Mouse (Mus musculus) right cerebral cortex, postnatal 25 days (tissue): ENCODE measurements at regions not wholly inside any gene's neighbourhood (a gene's known extent, or its start where the extent isn't known, plus 50 kb on each side); places are given as distances from the start of the nearest gene placed in this dataset.

Source experiments
- DNase-seq: peaks from one replicate; pipeline ENCODE4 v3.0.0; 2022

DNA sequence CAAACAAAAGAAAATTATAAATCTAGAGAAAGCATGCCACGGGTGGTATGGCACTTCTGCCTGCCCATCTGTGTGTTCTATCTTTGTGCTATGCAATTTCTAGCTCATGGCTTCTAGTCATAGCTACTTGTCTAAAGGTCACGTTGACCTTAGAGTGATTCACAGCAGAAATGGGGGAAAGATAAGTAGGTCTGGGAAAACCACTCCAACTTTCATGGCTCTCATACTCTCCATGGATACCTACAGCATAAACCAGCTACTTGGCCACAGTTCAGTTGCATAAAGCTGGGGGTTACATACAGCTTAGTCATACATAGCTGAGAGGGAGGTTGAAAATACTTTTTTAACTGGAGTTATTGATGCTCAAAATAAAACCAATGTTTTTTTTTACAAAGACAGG lies 100.6 kb upstream of the Trpc6 start:
- peak; percentile 10 for DNase-seq

DNA sequence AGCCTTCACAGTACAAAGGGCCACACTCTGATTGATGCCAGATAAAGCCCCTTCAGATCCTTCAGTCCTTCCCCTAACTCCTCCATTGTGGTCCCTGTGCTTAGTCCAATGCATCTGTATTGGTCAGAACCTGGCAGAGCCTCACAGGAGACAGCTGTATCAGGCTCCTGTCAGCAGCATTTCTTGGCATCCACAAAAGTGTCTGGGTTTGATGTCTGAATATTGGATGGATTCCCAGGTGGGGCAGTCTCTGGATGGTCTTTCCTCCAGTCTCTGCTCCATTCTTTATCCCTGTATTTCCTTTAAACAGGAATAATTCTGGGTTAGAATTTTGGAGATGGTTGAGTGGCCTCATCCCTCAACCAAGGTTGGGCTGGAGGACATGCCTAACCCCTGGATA lies 92.5 kb upstream of the Trpc6 start:
- no peak for DNase-seq

DNA sequence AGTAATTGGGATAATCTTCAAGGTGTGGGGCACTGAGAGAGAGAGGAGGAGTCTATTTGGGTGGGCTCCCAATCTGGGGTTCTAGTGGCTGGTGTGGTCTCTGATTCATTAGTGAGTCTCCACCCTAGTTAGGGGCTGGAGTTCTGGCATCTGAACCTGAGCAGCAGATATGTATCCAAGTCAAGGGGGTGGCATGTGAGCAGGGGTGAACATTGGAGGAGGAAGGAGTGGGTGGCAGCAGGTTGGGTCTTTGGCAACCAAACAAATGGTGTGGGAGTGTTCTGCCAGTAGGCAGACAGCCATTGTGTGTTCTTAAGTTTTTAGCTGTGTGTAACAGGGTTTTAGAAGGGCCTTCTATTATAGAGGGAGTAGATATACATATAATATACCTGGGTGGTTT lies 90.4 kb upstream of the Trpc6 start:
- no peak for DNase-seq

DNA sequence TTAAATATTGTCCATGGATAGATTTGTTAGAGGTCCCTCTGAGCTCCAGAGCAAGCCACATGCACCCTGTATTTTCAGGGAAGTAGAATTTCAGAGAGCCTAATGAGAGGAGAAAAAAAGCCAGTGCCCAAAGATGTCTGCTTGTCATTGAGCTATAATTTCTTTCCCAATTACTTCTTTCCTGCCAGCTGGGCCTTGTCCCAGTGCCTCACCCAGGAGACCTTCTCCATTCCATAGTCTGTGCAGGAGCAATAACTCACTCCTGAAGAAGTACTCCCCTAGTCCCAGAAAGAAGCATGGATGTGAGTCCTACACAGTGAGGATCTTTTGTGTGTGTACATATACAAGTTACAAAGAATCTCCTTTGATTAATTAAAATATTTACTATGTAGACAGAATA lies 89.4 kb upstream of the Trpc6 start:
- no peak for DNase-seq

DNA sequence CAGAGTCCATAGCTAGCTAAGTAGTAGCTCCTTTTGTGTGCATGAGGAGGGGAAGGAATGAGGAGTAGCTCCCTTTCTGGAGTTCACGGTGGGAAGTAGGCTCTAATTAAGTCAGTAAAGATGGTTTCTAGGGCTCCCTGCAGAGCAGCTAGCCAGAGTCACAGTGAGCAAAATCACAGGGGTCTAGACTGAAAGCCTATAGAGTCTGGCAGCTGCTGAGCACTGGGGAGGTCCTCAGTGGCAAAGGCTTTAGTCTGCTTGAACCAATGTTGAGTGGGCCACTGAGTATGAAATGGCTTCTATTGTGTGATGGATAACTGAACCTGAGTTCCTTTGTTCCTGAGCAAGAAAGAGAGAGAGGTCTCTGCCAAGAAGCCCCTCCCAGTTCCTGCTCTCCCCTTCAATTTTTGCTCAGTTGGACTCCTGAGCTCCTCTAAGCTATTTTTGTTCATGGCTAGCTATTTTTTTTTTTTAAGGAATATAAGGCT lies 84.8 kb upstream of the Trpc6 start:
- DNase-seq: no peak

DNA sequence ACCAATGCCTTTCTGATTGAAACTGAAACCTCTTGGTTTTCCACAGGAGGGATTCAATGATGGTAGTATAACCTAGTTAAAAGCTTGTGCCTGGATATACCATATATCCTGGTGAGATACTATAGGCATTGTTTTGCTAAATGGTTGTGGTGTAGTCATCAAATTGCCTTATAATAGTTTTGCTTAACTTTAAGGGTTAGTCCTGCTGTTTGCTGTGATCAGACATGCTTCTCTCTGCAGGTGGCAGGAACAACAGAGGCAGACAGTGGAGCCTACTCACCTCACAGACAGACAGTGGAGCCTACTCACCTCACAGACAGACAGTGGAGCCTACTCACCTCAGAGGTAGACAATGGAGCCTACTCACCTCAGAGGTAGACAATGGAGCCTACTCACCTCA lies 82.2 kb upstream of the Trpc6 start:
- DNase-seq: no peak

DNA sequence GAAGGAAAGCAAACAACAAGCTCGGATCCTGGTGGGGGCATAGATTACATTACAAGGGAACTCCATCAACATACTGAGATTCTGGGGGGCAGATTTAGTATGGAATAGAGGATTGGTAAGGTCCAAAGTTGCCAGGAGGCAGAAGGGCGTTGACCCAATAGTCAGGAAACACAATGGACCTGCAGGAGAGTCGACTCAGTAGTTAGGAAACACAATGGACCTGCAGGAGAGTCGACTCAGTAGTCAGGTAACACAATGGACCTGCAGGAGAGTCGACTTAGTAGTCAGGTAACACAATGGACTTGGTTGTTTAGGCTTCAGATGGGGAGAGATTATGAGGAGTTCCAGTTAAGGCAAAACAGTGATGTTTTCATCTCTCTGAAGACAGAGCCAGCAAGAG lies 81.1 kb upstream of the Trpc6 start:
- no peak for DNase-seq

DNA sequence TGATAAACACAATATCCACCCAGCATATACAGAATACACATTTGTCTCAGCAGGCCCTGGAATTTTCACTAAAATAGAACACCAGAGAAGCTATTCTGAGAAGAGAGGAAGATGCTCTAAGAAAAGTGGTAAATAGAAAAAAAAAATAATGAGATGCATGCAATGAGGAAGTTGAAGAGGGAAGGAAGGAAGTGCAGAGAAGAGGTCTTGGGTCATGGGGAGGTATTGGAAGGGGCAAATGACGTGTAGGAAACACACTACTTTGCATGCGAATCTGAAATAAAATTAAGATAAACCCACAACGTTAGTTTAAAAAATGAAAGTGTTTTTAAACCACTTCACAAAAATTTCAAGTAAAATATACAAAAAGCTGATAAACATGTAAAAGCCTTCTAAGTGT lies 57.4 kb upstream of the Trpc6 start:
- no peak for DNase-seq

DNA sequence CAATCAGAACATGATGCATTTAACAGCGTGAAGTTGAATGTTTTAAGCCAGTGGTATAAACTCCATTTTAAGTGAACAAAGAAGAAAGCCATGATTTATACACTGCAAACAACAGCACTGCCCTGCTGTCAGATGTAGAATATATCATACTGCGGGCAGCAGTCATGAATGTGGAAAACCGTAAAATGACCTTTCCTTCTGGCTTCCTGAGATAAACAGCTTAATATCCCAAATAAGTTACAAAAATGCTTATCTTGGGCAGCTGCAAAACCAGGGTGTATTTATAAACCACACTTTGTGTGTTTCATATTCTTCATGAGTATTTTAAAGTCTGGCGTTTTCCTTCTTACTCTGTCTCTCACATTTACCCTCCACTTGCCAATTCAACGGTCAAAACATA lies 56.1 kb upstream of the Trpc6 start:
- no peak for DNase-seq
